Comparison of ENCODE assay signal across 14 mouse cellular contexts in genomic region chr6:137131349-137131748, GRCm38 (mm10). TPM values are rescaled to one million over a fixed set of nuclear protein-coding genes. Genes with fewer than 3 reads are reported as not detected.
"Had no signal": no experiment of that assay in that cellular context is flagged by ENCODE, and none has a peak within 500 bp of the region (broad histone marks: within the 10 kb centered on the region; RNA-seq: fewer than 3 reads in every experiment).

No protein-coding gene starts in this region.

- H3K36me3 ChIP-seq: liver, embryonic 13.5 days; midbrain, embryonic 10.5 days; neural tube, embryonic 15.5 days had no signal

- H3K27ac ChIP-seq: hindbrain, postnatal 0 days; liver, embryonic 13.5 days; midbrain, embryonic 10.5 days; neural tube, embryonic 15.5 days had no signal

- H3K9me3 ChIP-seq: liver, embryonic 13.5 days; midbrain, embryonic 10.5 days; neural tube, embryonic 15.5 days had no signal

- H3K4me1 ChIP-seq: liver, embryonic 13.5 days had no signal

- DNase-seq: kidney, adult 2 months; kidney, postnatal 10 days; layer of hippocampus, adult 9-11 months; liver; liver, embryonic 13.5 days; liver, postnatal 0 days; midbrain, embryonic 14.5 days; thymus, adult 2 months; thymus, postnatal 25 days had no signal

- H3K27me3 ChIP-seq: liver, embryonic 13.5 days had no signal

- H3K9ac ChIP-seq: liver, embryonic 13.5 days; liver, postnatal 0 days; neural tube, embryonic 15.5 days had no signal

- H3K4me3 ChIP-seq: liver, embryonic 13.5 days; midbrain, embryonic 10.5 days; myocyte; neural tube, embryonic 15.5 days had no signal

- ATAC-seq: hindbrain, postnatal 0 days; liver, postnatal 0 days had no signal

- H3K4me2 ChIP-seq: liver, embryonic 13.5 days; neural tube, embryonic 15.5 days had no signal

RNA-seq across cellular contexts. Expression of gene Rerg, which starts 38.9 kb away (rescaled TPM):
- total RNA-seq: megakaryocyte progenitor cell, adult 5-6 weeks had no signal
